ENCODE assay signal across 8 mouse cellular contexts in the genomic region with DNA sequence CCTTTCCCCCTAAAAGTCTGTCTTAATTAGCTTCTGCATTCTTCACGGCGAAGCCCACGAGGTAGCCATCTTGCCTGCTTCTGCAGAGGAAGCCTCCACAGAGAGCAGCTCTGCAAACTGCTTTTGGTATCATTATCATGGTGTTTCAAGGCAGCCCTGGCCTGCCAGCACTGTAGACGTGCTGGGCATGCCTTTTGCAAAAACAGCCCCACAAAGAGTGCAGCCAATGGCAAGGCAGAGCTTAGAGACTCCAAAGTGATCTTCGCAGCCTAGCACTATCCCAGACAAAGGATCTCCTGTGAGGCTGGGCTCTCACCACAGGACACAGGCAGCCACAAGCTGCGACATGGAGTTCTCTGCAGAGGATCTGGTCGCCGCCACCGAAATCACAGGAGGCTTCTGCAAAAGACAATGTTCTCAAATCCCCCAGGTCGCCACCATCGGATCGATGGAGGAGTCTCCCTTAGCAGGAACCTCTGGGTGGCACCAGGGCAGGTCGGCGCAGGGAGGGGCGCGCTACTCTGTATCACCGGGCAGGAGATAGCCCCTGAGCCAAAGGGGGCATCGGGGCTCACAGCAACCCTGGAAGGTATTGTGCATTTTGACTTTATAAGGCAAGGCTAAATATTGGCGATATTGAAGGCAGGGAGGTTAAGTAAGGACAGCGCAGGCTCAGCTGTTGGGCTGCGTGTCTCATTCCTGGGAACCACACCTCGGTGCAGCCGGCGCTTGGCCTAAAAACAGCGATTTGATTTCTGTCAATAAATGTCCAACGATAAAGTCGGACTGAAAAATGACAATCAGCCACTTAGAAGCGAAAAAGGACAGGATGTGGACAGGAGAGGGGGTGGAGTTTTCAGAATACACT. TPM values are rescaled to one million over a fixed set of nuclear protein-coding genes. Genes with fewer than 3 reads are reported as not detected.
DNase-seq lines count a peak whose midpoint lies in the region.

No protein-coding gene starts in this region.

- H3K4me3 ChIP-seq in macrophage (ENCODE audit: inconsistent target): peak overlapping the region; percentile 2; the same call in 1 of the 2 replicates

- 17% methylated on average over 28 of the region's 28 CpGs for WGBS in macrophage (ENCODE audit: missing documents)

- no peaks in the 10 kb centered on the region for H3K36me3 ChIP-seq in macrophage (ENCODE audit: inconsistent target)

- H3K79me2 ChIP-seq in macrophage (ENCODE audit: inconsistent target): no peaks in the 10 kb centered on the region

- intact Hi-C loops in gastrocnemius, postnatal 14 days (cut with DNase I; ENCODE audit: low total_unique reads): loop anchor here (5.0 kb wide), 1 partner anchor 57 kb away; a partner anchor contains a TSS

- DNase-seq in adrenal gland, adult 18-20 months (ENCODE audit: low spot score in 2 of 2): peak; percentile 50 to 53
- peak; percentile 95 for DNase-seq in embryo, embryonic 10 days (ENCODE audit: low spot score)
- DNase-seq in gastrocnemius, postnatal 14 days: peak; percentile 75
- DNase-seq in induced T-regulatory cell, adult 2 months (ENCODE audit: low read depth): peak; percentile 53
- peak; percentile 79 to 88 for DNase-seq in left cerebral cortex, adult 8-10 months (ENCODE audit: low spot score in 2 of 2)
- DNase-seq in right cerebral cortex, adult 2 months (ENCODE audit: low spot score in 2 of 2): peak; percentile 78 to 86
- DNase-seq in urinary bladder, postnatal 36 days (ENCODE audit: low spot score in 2 of 2): peak; percentile 56 to 63

- no peak overlapping the region for H3K27ac ChIP-seq in macrophage

RNA-seq across cellular contexts. Expression of a gene that starts 43.4 kb away (rescaled TPM):
- total RNA-seq in adrenal gland, adult 18-20 months (2021): 1 to 10 TPM; 1.4 to 1.7 TPM
- 10 to 100 TPM in 1 of 2 experiments, 1 to 10 TPM in 1; 7.4 to 11.4 TPM for total RNA-seq in gastrocnemius, postnatal 14 days (2021)
- 10 to 100 TPM; 13.0 to 18.6 (median 15.2) TPM for total RNA-seq in left cerebral cortex, adult 8-10 months (2022)
- total RNA-seq in macrophage (2018; cell fraction: chromatin; rRNA removed): 1 to 10 TPM in 9 of 26 experiments, under 1 TPM in 12, not detected in 5; 0.04 to 2.3 (median 0.88) TPM
- under 1 TPM; 0.03 to 0.73 (median 0.21) TPM for total RNA-seq in macrophage (2018; cell fraction: cytosol; rRNA removed)
- 1 to 10 TPM in 5 of 26 experiments, under 1 TPM in 19, not detected in 2; 0.06 to 1.9 (median 0.39) TPM for total RNA-seq in macrophage (2018; cell fraction: nucleus; rRNA removed)
- 0.04 to 0.12 TPM (median 0.04 TPM) in 3 replicates for polyA plus RNA-seq in macrophage (2018)

RNA-seq across cellular contexts. Expression of a gene that starts 55.0 kb away (rescaled TPM):
- total RNA-seq in adrenal gland, adult 18-20 months (2021): 10 to 100 TPM; 29.6 to 42.8 TPM
- total RNA-seq in gastrocnemius, postnatal 14 days (2021): 10 to 100 TPM; 18.5 to 19.8 TPM
- 10 to 100 TPM; 37.2 to 44.4 (median 39.9) TPM for total RNA-seq in left cerebral cortex, adult 8-10 months (2022)
- total RNA-seq in macrophage (2018; cell fraction: chromatin; rRNA removed): 10 to 100 TPM in 9 of 26 experiments, 1 to 10 TPM in 17; 1.2 to 23.0 (median 6.8) TPM
- 10 to 100 TPM in 24 of 26 experiments, 1 to 10 TPM in 2; 8.5 to 19.0 (median 14.5) TPM for total RNA-seq in macrophage (2018; cell fraction: cytosol; rRNA removed)
- 10 to 100 TPM in 9 of 26 experiments, 1 to 10 TPM in 17; 3.0 to 18.9 (median 8.2) TPM for total RNA-seq in macrophage (2018; cell fraction: nucleus; rRNA removed)
- 10.9 to 14.1 TPM (median 13.0 TPM) in 3 replicates for polyA plus RNA-seq in macrophage (2018)
